Mouse (Mus musculus): ENCODE measurements at regions not wholly inside any gene's neighbourhood (a gene's known extent, or its start where the extent isn't known, plus 50 kb on each side); places are given as distances from the start of the nearest gene placed in this dataset.

GRCm38 (mm10) chr3:31440282-31440681 lies 130.1 kb upstream of the Slc7a14 start:
- in situ Hi-C loops (cut with MboI; ENCODE audit: low sequenced_read_pairs in 2 of 2, unreplicated experiment in 2 of 2) = no loop called here
- no peak for DNase-seq (ENCODE audit: low read depth, low spot score)
- Histone ChIP-seq H3K27ac (ENCODE audit: insufficient read depth, low read depth, low read length, poor library complexity, severe bottlenecking) (no peak overlapping the region), H3K9ac (ENCODE audit: insufficient read depth, low read depth, low read length, poor library complexity, severe bottlenecking) (no peak overlapping the region), H3K4me3 (ENCODE audit: insufficient read depth in 1 of 2, low read depth in 1 of 2, low read length in 2 of 2, poor library complexity in 1 of 2, severe bottlenecking in 1 of 2) (no peak overlapping the region), H3K4me1 (ENCODE audit: control insufficient read depth in 2 of 2, insufficient read depth in 2 of 2, low read length in 2 of 2, poor library complexity in 1 of 2) (no peaks in the 10 kb centered on the region), H3K9me3 (ENCODE audit: control insufficient read depth, insufficient read depth, low read depth, low read length) (no peaks in the 10 kb centered on the region), H3K36me3 (ENCODE audit: control insufficient read depth, insufficient read depth, low read length, poor library complexity, severe bottlenecking) (no peaks in the 10 kb centered on the region)
- TF ChIP-seq MAFK (IDR thresholded peaks at IDR 0.05; ENCODE audit: insufficient read depth, low read depth, low read length) (no peak), ZNF384 (IDR thresholded peaks at IDR 0.05; ENCODE audit: low read depth, low read length) (no peak), CHD2 (IDR thresholded peaks at IDR 0.05; ENCODE audit: low read depth, low read length) (no peak), HCFC1 (IDR thresholded peaks at IDR 0.05; ENCODE audit: borderline replicate concordance, insufficient read depth, low read length) (no peak), ZC3H11A (IDR thresholded peaks at IDR 0.05; ENCODE audit: borderline replicate concordance, low read depth, low read length) (no peak)

- Histone ChIP-seq H3K9me3 (ENCODE audit: control insufficient read depth, insufficient read depth, low read depth, low read length) (no peaks in the 10 kb centered on the region), H3K36me3 (ENCODE audit: control insufficient read depth, insufficient read depth, low read length, poor library complexity, severe bottlenecking) (no peaks in the 10 kb centered on the region), H3K9ac (ENCODE audit: insufficient read depth, low read depth, low read length, poor library complexity, severe bottlenecking) (no peak overlapping the region), H3K4me1 (ENCODE audit: control insufficient read depth in 2 of 2, insufficient read depth in 2 of 2, low read length in 2 of 2, poor library complexity in 1 of 2) (no peaks in the 10 kb centered on the region), H3K4me3 (ENCODE audit: insufficient read depth in 1 of 2, low read depth in 1 of 2, low read length in 2 of 2, poor library complexity in 1 of 2, severe bottlenecking in 1 of 2) (no peak overlapping the region), H3K27ac (ENCODE audit: insufficient read depth, low read depth, low read length, poor library complexity, severe bottlenecking) (no peak overlapping the region)
- no peak for DNase-seq (ENCODE audit: low read depth, low spot score)
- in situ Hi-C loops (cut with MboI; ENCODE audit: low sequenced_read_pairs in 2 of 2, unreplicated experiment in 2 of 2) = no loop called here
- TF ChIP-seq ZC3H11A (IDR thresholded peaks at IDR 0.05; ENCODE audit: borderline replicate concordance, low read depth, low read length) (no peak), CHD2 (IDR thresholded peaks at IDR 0.05; ENCODE audit: low read depth, low read length) (no peak), MAFK (IDR thresholded peaks at IDR 0.05; ENCODE audit: insufficient read depth, low read depth, low read length) (no peak)
Observed at GRCm38 (mm10) chr3:31437970-31438369, 127.8 kb upstream of the Slc7a14 start.

GRCm38 (mm10) chr3:31435204-31435963 lies 125.2 kb upstream of the Slc7a14 start:
- no peak overlapping the region for H3K4me3 ChIP-seq (ENCODE audit: insufficient read depth in 1 of 2, low read depth in 1 of 2, low read length in 2 of 2, poor library complexity in 1 of 2, severe bottlenecking in 1 of 2)
- H3K36me3 ChIP-seq (ENCODE audit: control insufficient read depth, insufficient read depth, low read length, poor library complexity, severe bottlenecking) = no peaks in the 10 kb centered on the region
- no peak for TF ChIP-seq HCFC1 (IDR thresholded peaks at IDR 0.05; ENCODE audit: borderline replicate concordance, insufficient read depth, low read length)
- TF ChIP-seq CHD2 (IDR thresholded peaks at IDR 0.05; ENCODE audit: low read depth, low read length) = no peak
- TF ChIP-seq ZC3H11A (IDR thresholded peaks at IDR 0.05; ENCODE audit: borderline replicate concordance, low read depth, low read length) = no peak
- no peak for TF ChIP-seq MAFK (IDR thresholded peaks at IDR 0.05; ENCODE audit: insufficient read depth, low read depth, low read length)
- no peak for TF ChIP-seq ZNF384 (IDR thresholded peaks at IDR 0.05; ENCODE audit: low read depth, low read length)
- no peak for DNase-seq (ENCODE audit: low read depth, low spot score)
- H3K4me1 ChIP-seq (ENCODE audit: control insufficient read depth in 2 of 2, insufficient read depth in 2 of 2, low read length in 2 of 2, poor library complexity in 1 of 2) = no peaks in the 10 kb centered on the region
- H3K9me3 ChIP-seq (ENCODE audit: control insufficient read depth, insufficient read depth, low read depth, low read length) = no peaks in the 10 kb centered on the region
- no peak overlapping the region for H3K9ac ChIP-seq (ENCODE audit: insufficient read depth, low read depth, low read length, poor library complexity, severe bottlenecking)
- in situ Hi-C loops (cut with MboI; ENCODE audit: low sequenced_read_pairs in 2 of 2, unreplicated experiment in 2 of 2) = no loop called here
- no peak overlapping the region for H3K27ac ChIP-seq (ENCODE audit: insufficient read depth, low read depth, low read length, poor library complexity, severe bottlenecking)

- no peaks in the 10 kb centered on the region for H3K36me3 ChIP-seq (ENCODE audit: control insufficient read depth, insufficient read depth, low read length, poor library complexity, severe bottlenecking)
- TF ChIP-seq CHD2 (IDR thresholded peaks at IDR 0.05; ENCODE audit: low read depth, low read length) = no peak
- no peak for TF ChIP-seq HCFC1 (IDR thresholded peaks at IDR 0.05; ENCODE audit: borderline replicate concordance, insufficient read depth, low read length)
- in situ Hi-C loops (cut with MboI; ENCODE audit: low sequenced_read_pairs in 2 of 2, unreplicated experiment in 2 of 2) = no loop called here
- H3K9ac ChIP-seq (ENCODE audit: insufficient read depth, low read depth, low read length, poor library complexity, severe bottlenecking) = no peak overlapping the region
- no peak overlapping the region for H3K4me3 ChIP-seq (ENCODE audit: insufficient read depth in 1 of 2, low read depth in 1 of 2, low read length in 2 of 2, poor library complexity in 1 of 2, severe bottlenecking in 1 of 2)
- no peak overlapping the region for H3K27ac ChIP-seq (ENCODE audit: insufficient read depth, low read depth, low read length, poor library complexity, severe bottlenecking)
- DNase-seq (ENCODE audit: low read depth, low spot score) = no peak
- H3K4me1 ChIP-seq (ENCODE audit: control insufficient read depth in 2 of 2, insufficient read depth in 2 of 2, low read length in 2 of 2, poor library complexity in 1 of 2) = no peaks in the 10 kb centered on the region
- H3K9me3 ChIP-seq (ENCODE audit: control insufficient read depth, insufficient read depth, low read depth, low read length) = no peaks in the 10 kb centered on the region
Observed at GRCm38 (mm10) chr3:31433201-31433600, 123.0 kb upstream of the Slc7a14 start.

GRCm38 (mm10) chr3:31423517-31423916 lies 113.3 kb upstream of the Slc7a14 start:
- Histone ChIP-seq H3K4me1 (ENCODE audit: control insufficient read depth in 2 of 2, insufficient read depth in 2 of 2, low read length in 2 of 2, poor library complexity in 1 of 2) (no peaks in the 10 kb centered on the region), H3K27ac (ENCODE audit: insufficient read depth, low read depth, low read length, poor library complexity, severe bottlenecking) (no peak overlapping the region), H3K4me3 (ENCODE audit: insufficient read depth in 1 of 2, low read depth in 1 of 2, low read length in 2 of 2, poor library complexity in 1 of 2, severe bottlenecking in 1 of 2) (no peak overlapping the region), H3K9ac (ENCODE audit: insufficient read depth, low read depth, low read length, poor library complexity, severe bottlenecking) (no peak overlapping the region), H3K36me3 (ENCODE audit: control insufficient read depth, insufficient read depth, low read length, poor library complexity, severe bottlenecking) (no peaks in the 10 kb centered on the region), H3K9me3 (ENCODE audit: control insufficient read depth, insufficient read depth, low read depth, low read length) (no peaks in the 10 kb centered on the region)
- TF ChIP-seq CHD2 (IDR thresholded peaks at IDR 0.05; ENCODE audit: low read depth, low read length) (no peak), HCFC1 (IDR thresholded peaks at IDR 0.05; ENCODE audit: borderline replicate concordance, insufficient read depth, low read length) (no peak), ZC3H11A (IDR thresholded peaks at IDR 0.05; ENCODE audit: borderline replicate concordance, low read depth, low read length) (no peak), ZNF384 (IDR thresholded peaks at IDR 0.05; ENCODE audit: low read depth, low read length) (no peak), MAFK (IDR thresholded peaks at IDR 0.05; ENCODE audit: insufficient read depth, low read depth, low read length) (no peak)
- DNase-seq (ENCODE audit: low read depth, low spot score) = no peak
- in situ Hi-C loops (cut with MboI; ENCODE audit: low sequenced_read_pairs in 2 of 2, unreplicated experiment in 2 of 2) = no loop called here

Measured in ES-E14 (cell line).